Mouse (Mus musculus) limb, embryonic 12.5 days (tissue): ENCODE measurements around the gene Gm17359. TPM values are rescaled to one million over a fixed set of nuclear protein-coding genes. Genes with fewer than 3 reads are reported as not detected.
A peak's percentile ranks its signal among the peaks of the same experiment; 100 is the strongest.

ENCODE experiments used
- ATAC-seq: fragments of 200-750 bp; cut with Nextera tagmentation; 2 replicates; pipeline ENCODE4 v1.8.0; 2017; ENCODE audit warnings: low read depth, moderate TSS enrichment; ENCODE audit not compliant: insufficient number of reproducible peaks, insufficient read depth, low FRiP score, low TSS enrichment
- H3K27ac ChIP-seq: fragments of 300-500 bp; sonication (generic); 2 replicates; pipeline ENCODE4 v1.5.1; 2016; ENCODE audit warnings: mild to moderate bottlenecking, moderate library complexity
- H3K27me3 ChIP-seq: fragments of 300-500 bp; sonication (generic); 2 replicates; pipeline ENCODE4 v1.6.1; 2016; ENCODE audit warnings: mild to moderate bottlenecking, moderate library complexity
- H3K36me3 ChIP-seq: fragments of 300-500 bp; sonication (generic); 2 replicates; pipeline ENCODE4 v1.6.1; 2016; ENCODE audit warnings: mild to moderate bottlenecking, moderate library complexity
- H3K4me1 ChIP-seq: fragments of 300-500 bp; sonication (generic); replicated peaks from 2 replicates; pipeline ENCODE4 v1.6.1; 2016
- H3K4me2 ChIP-seq: fragments of 300-500 bp; sonication (generic); 2 replicates; pipeline ENCODE4 v1.6.1; 2016; ENCODE audit warnings: mild to moderate bottlenecking, moderate library complexity
- H3K4me3 ChIP-seq: fragments of 300-500 bp; sonication (generic); replicated peaks from 2 replicates; pipeline ENCODE4 v1.5.1; 2016; ENCODE audit warnings: mild to moderate bottlenecking
- H3K9ac ChIP-seq: fragments of 300-500 bp; sonication (generic); replicated peaks from 2 replicates; pipeline ENCODE4 v1.6.1; 2016; ENCODE audit warnings: mild to moderate bottlenecking, moderate library complexity
- H3K9me3 ChIP-seq: fragments of 300-500 bp; sonication (generic); 2 replicates; pipeline ENCODE4 v1.6.1; 2016; ENCODE audit warnings: mild to moderate bottlenecking, moderate library complexity
- WGBS: fragments of 180-500 bp; shearing (Covaris S2); methylation state at CpG from one replicate; pipeline ENCODE4 v1.1.7; 2016; 5-methylcytosine and 5-hydroxymethylcytosine counted together
- polyA plus RNA-seq: library from polyadenylated mRNA; unstranded; fragments of >200 nt; fragmentation: Nextera tagmentation; extraction: Ambion mirVana; gene quantifications from 2 replicates; pipeline ENCODE4 v1.2.1, GENCODE M21; 2016

Gene Gm17359
- polyA plus RNA-seq, 1 experiment from 2014 or later = not detected

- no peak overlapping the region for H3K9ac ChIP-seq
- H3K36me3 ChIP-seq = peaks cover 60% of the 10 kb centered on the region
- 63% methylated on average over 4 of the region's 4 CpGs for WGBS
- H3K9me3 ChIP-seq = peaks cover 7% of the 10 kb centered on the region
- no peak overlapping the region for H3K4me2 ChIP-seq
- H3K27ac ChIP-seq = no peak overlapping the region
- H3K4me3 ChIP-seq = no peak overlapping the region
- H3K27me3 ChIP-seq = no peaks in the 10 kb centered on the region
- ATAC-seq = no peak
- no peaks in the 10 kb centered on the region for H3K4me1 ChIP-seq
Observed at GRCm38 (mm10) chr3:79478880-79479279, 142.4 kb downstream of the Gm17359 start.

- peaks cover 3% of the 10 kb centered on the region; the same call in 1 of the 2 replicates for H3K4me1 ChIP-seq
- WGBS = 85% methylated on average over 16 of the region's 16 CpGs
- H3K27ac ChIP-seq = 0 out of 2 replicates have a peak overlapping the region, but pooled peaks have one; percentile 29
- no peak for ATAC-seq
- no peaks in the 10 kb centered on the region for H3K27me3 ChIP-seq
- no peak overlapping the region for H3K4me3 ChIP-seq
- H3K9ac ChIP-seq = no peak overlapping the region
- no peak overlapping the region for H3K4me2 ChIP-seq
- peaks cover 8% of the 10 kb centered on the region for H3K9me3 ChIP-seq
- H3K36me3 ChIP-seq = peaks cover 72% of the 10 kb centered on the region
Observed at GRCm38 (mm10) chr3:79484286-79485063, 148.0 kb downstream of the Gm17359 start.

DNA sequence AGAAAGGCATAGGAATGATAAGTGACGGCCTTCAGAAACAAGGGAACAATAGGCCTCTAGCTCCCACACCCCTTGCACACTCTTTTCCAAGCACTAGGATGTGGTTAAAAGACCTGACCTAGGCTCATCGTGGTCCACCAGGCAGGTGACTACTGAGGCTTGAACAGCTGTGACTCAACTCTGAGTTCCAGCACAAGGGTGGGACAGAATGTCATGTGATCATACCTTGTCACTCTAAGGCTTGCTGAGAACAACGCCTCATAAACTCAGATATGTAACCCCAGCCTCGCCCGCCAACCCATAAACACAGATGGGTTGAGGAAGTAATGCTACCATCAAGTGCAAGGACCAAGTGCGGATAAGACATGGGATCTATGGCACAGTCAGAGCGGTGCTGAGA lies 151.6 kb downstream of the Gm17359 start:
- ATAC-seq = no peak
- 94% methylated on average over 7 of the region's 7 CpGs for WGBS

DNA sequence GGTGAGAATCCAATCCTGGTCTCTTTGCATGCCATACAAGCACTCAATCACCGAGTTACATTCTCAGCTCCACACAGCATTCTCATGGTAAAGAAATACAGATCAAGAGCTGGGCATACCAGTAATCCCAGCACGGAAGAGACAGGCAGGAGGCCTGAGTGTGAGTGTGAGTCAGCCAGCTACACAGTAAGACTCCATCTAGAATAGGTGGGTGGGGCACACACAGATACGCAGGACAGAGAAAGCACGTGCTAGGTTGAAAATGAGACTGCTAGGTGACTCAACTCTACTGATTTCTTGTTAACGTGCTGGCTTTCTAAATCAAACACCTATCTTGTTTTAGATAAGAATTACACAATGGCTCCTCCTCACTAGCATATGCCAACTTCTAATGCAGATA lies 153.6 kb downstream of the Gm17359 start:
- no peaks in the 10 kb centered on the region for H3K27me3 ChIP-seq
- peaks cover 52% of the 10 kb centered on the region for H3K36me3 ChIP-seq
- H3K4me3 ChIP-seq = no peak overlapping the region
- no peak overlapping the region for H3K27ac ChIP-seq
- H3K4me2 ChIP-seq = no peak overlapping the region
- no peaks in the 10 kb centered on the region for H3K4me1 ChIP-seq
- H3K9me3 ChIP-seq = no peaks in the 10 kb centered on the region
- no peak overlapping the region for H3K9ac ChIP-seq
- ATAC-seq = no peak
- WGBS = 94% methylated on average over 5 of the region's 5 CpGs

More for the DNA sequence above, 151.6 kb downstream of the Gm17359 start:
- H3K4me3 ChIP-seq = no peak overlapping the region
- no peak overlapping the region for H3K9ac ChIP-seq
- H3K4me2 ChIP-seq = no peak overlapping the region
- peaks cover 3% of the 10 kb centered on the region; the same call in 1 of the 2 replicates for H3K4me1 ChIP-seq
- no peaks in the 10 kb centered on the region for H3K27me3 ChIP-seq
- H3K9me3 ChIP-seq = peaks cover 8% of the 10 kb centered on the region
- peaks cover 60% of the 10 kb centered on the region for H3K36me3 ChIP-seq
- no peak overlapping the region for H3K27ac ChIP-seq

DNA sequence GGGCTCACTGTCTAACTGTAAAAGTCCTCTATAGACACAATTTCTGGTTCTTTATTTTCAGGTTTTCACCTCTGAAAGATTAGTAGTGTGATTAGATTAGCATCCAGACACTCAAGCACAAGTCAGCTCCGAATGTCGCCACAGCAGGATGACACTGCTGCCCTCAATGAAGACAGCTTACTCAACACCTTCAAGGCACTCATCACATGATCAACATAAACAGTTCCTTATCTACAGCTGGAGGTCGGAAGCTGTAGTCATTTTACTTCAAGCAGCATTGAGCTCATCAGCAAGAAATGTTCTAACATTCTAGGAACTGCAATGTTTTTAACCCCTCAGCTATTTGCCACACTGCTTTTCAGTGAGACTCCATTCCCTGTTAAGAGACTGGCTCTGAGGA lies 155.2 kb downstream of the Gm17359 start:
- no peaks in the 10 kb centered on the region for H3K9me3 ChIP-seq
- no peaks in the 10 kb centered on the region for H3K4me1 ChIP-seq
- H3K27me3 ChIP-seq = no peaks in the 10 kb centered on the region
- H3K36me3 ChIP-seq = peaks cover 44% of the 10 kb centered on the region
- 89% methylated on average over 3 of the region's 3 CpGs for WGBS
- H3K4me3 ChIP-seq = no peak overlapping the region
- H3K4me2 ChIP-seq = no peak overlapping the region
- ATAC-seq = no peak
- no peak overlapping the region for H3K9ac ChIP-seq
- H3K27ac ChIP-seq = no peak overlapping the region

DNA sequence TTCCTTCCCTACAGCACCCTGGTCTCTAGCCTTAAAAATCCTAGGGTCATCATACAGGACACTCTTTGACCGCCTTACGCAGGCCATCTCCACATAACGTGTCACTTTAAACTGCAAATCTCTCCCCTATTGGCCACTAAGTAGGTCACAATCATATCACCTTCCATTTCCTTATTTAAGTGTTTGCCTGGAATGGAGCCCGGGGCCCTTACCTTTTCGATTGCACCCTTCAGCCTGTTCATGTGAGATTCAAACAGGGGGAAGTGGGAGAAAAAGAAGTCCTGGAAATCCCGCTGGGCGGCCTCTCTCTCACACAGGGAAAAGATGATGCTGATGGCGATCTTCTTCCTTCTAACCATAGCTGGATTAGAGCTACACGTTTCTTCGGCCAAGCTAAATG lies 156.6 kb downstream of the Gm17359 start:
- no peak for ATAC-seq
- no peak overlapping the region for H3K4me2 ChIP-seq
- peaks cover 38% of the 10 kb centered on the region for H3K36me3 ChIP-seq
- no peak overlapping the region for H3K9ac ChIP-seq
- H3K9me3 ChIP-seq = no peaks in the 10 kb centered on the region
- no peaks in the 10 kb centered on the region for H3K27me3 ChIP-seq
- no peak overlapping the region for H3K4me3 ChIP-seq
- H3K27ac ChIP-seq = no peak overlapping the region
- 97% methylated on average over 10 of the region's 10 CpGs for WGBS
- no peaks in the 10 kb centered on the region for H3K4me1 ChIP-seq

DNA sequence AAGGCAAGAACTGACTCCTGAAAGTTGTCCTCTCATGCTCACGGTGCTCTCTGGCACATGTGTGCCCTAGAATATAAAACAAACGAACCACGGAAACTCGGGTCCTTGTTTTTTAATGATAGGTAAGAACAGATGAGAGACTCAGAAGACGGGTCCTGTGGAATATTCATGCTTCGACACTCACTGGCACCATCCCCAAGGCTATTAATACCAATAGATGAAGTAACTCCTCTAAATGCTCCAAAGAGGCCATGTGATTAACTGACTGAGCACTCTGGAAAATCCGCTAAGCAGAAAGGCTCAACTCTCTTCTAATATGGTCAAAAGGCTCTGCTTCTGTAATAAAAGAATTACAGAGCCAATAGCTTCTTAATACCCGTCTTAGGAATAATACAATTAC lies 157.6 kb downstream of the Gm17359 start:
- no peaks in the 10 kb centered on the region for H3K9me3 ChIP-seq
- H3K27ac ChIP-seq = no peak overlapping the region
- no peaks in the 10 kb centered on the region for H3K27me3 ChIP-seq
- H3K4me1 ChIP-seq = no peaks in the 10 kb centered on the region
- H3K4me2 ChIP-seq = no peak overlapping the region
- peaks cover 32% of the 10 kb centered on the region for H3K36me3 ChIP-seq
- no peak overlapping the region for H3K4me3 ChIP-seq
- no peak overlapping the region for H3K9ac ChIP-seq
- ATAC-seq = no peak
- 88% methylated on average over 8 of the region's 8 CpGs for WGBS

DNA sequence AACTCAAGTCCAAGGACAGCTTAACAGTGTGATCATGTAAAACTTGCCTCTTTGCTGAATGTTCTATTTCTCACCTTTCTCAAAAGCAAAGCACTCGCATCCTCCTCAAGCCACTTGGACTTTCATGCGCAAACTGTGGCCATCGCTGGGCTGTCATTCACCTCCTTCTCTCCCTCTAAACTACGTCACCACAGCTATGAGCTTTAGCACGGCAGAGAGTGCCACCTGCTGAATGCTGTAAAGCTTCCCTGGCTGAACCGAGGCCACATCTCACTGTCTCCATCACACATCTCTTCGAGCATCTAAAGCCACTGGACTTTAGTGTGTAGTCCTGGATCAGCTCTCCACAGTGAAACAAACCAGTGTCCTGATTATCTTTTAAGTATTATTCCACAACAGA lies 158.7 kb downstream of the Gm17359 start:
- Histone ChIP-seq H3K36me3 (peaks cover 35% of the 10 kb centered on the region), H3K4me3 (no peak overlapping the region), H3K4me2 (no peak overlapping the region), H3K9ac (no peak overlapping the region), H3K4me1 (no peaks in the 10 kb centered on the region), H3K27me3 (no peaks in the 10 kb centered on the region), H3K9me3 (no peaks in the 10 kb centered on the region), H3K27ac (no peak overlapping the region)
- no peak for ATAC-seq
- 85% methylated on average over 7 of the region's 7 CpGs for WGBS

- Histone ChIP-seq H3K4me1 (no peaks in the 10 kb centered on the region), H3K27me3 (no peaks in the 10 kb centered on the region), H3K36me3 (peaks cover 48% of the 10 kb centered on the region), H3K4me2 (no peak overlapping the region), H3K9ac (no peak overlapping the region), H3K27ac (no peak overlapping the region), H3K4me3 (no peak overlapping the region), H3K9me3 (0 out of 2 replicates have a peak, but pooled peaks cover 8% of the 10 kb centered on the region)
- WGBS = 46% methylated on average over 6 of the region's 6 CpGs
- ATAC-seq = no peak
Observed at GRCm38 (mm10) chr3:79496668-79497067, 160.2 kb downstream of the Gm17359 start.

DNA sequence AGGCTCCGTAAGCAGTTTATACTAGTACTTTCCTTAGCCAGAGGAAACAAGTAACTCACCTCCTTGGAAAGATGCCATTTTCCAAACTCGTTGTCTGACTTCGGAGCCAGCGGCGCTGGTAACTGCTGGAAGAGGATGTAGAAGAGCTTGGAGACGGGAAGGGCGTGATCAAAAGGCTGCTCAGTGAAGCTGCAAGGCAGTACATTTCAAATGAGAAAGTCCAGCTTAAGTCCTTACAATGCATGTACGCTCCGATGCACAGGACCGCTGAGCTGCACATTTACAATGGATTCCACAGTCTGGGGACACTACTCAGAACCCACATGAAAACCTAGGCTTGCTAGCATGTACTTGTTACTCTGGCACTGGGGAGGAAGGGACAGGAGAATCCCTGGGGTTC lies 163.8 kb downstream of the Gm17359 start:
- Histone ChIP-seq H3K27ac (no peak overlapping the region), H3K27me3 (no peaks in the 10 kb centered on the region), H3K9ac (no peak overlapping the region), H3K4me1 (no peaks in the 10 kb centered on the region), H3K4me3 (no peak overlapping the region), H3K36me3 (peaks cover 33% of the 10 kb centered on the region), H3K9me3 (0 out of 2 replicates have a peak, but pooled peaks cover 8% of the 10 kb centered on the region), H3K4me2 (no peak overlapping the region)
- 94% methylated on average over 10 of the region's 10 CpGs for WGBS
- ATAC-seq = no peak

- Histone ChIP-seq H3K36me3 (peaks cover 37% of the 10 kb centered on the region), H3K4me1 (no peaks in the 10 kb centered on the region), H3K9me3 (0 out of 2 replicates have a peak, but pooled peaks cover 8% of the 10 kb centered on the region), H3K4me2 (no peak overlapping the region), H3K9ac (no peak overlapping the region), H3K27me3 (no peaks in the 10 kb centered on the region), H3K27ac (no peak overlapping the region), H3K4me3 (no peak overlapping the region)
- WGBS = 90% methylated on average over 2 of the region's 2 CpGs
- ATAC-seq = no peak
Observed at GRCm38 (mm10) chr3:79501166-79501728, 164.8 kb downstream of the Gm17359 start.
